Mouse (Mus musculus): ENCODE data around the gene Taok3. TPM values are rescaled to one million over a fixed set of nuclear protein-coding genes. Genes with fewer than 3 reads are reported as not detected.

Gene Taok3
- polyA plus RNA-seq, 1 experiment from 2014 or later, result 8.0 TPM

DNA sequence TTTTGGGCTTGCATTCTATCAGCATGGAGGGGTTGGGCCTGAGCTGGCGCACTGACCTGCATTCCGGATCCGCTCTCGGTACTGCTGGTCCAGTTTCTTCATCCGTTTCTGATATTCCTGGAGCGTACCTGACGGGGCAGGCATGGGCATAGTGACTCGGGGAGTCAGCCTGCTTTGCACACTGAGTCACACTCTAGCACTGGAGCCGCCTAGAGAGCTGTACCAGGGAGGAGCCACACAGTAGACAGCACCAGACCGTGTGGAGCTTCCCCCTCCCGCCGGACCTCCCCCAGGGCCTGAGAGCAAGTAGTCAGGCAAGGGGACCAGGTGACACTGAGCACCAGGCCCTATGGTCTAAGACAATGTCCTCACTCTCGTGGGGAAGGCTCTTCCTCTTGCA lies 11.6 kb upstream of the Taok3 start:
- Histone ChIP-seq H3K9ac (replicated peaks) (no peak overlapping the region), H3K27ac (no peak overlapping the region), H3K36me3 (peaks cover 99% of the 10 kb centered on the region), H3K4me3 (replicated peaks) (no peak overlapping the region), H3K4me2 (no peak overlapping the region), H3K4me1 (replicated peaks) (no peaks in the 10 kb centered on the region), H3K9me3 (no peaks in the 10 kb centered on the region), H3K27me3 (no peaks in the 10 kb centered on the region)
- ATAC-seq (ENCODE audit: insufficient number of reproducible peaks, insufficient read depth, low FRiP score, low TSS enrichment, low read depth), result no peak
- WGBS, result 93% methylated on average over 13 of the region's 13 CpGs

DNA sequence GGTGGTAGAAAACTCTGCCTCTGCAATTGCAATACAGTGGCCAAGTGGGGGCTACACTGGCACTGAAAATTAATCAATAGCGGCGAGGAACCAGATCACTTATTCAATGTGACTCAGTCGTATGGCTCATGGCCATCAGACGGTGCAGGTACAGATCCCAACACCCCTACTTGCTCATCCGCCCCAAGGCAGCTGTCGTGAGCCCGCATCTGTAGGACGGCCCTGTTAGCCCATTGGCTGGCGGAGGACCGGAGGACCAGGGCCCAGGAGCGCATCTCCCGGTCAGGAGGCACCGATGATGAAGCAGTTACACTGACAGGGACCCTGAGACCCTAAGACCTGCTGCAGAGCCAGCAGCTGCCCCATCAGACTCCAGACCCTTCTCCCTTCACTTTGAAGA lies 11.2 kb upstream of the Taok3 start:
- Histone ChIP-seq H3K9ac (replicated peaks) (no peak overlapping the region), H3K4me2 (no peak overlapping the region), H3K4me1 (replicated peaks) (no peaks in the 10 kb centered on the region), H3K36me3 (peaks cover 99% of the 10 kb centered on the region), H3K9me3 (0 out of 2 replicates have a peak, but pooled peaks cover 2% of the 10 kb centered on the region), H3K27ac (no peak overlapping the region), H3K27me3 (no peaks in the 10 kb centered on the region), H3K4me3 (replicated peaks) (no peak overlapping the region)
- ATAC-seq (ENCODE audit: insufficient number of reproducible peaks, insufficient read depth, low FRiP score, low TSS enrichment, low read depth), result no peak
- WGBS, result 95% methylated on average over 13 of the region's 13 CpGs

DNA sequence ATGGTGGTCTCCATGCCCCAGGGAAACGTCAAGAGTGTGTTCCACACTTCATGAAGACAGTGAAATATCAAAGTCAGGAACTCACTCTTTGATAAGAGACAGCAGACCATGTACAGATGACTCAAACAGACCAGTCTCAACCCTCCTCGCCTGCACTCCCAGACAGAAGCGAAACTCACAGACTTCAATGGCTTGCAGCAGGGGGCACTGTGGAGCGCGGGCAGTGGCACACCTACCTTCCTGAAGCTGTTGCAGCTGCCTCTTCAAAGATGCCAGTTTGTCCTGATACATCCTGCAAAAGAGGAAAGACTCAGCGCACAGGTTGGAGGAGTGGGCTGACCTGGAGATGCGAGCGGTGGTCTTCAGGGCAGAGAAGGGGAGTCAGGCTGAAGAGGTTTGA lies 10.4 kb upstream of the Taok3 start:
- peaks cover 93% of the 10 kb centered on the region for H3K36me3 ChIP-seq

GRCm38 (mm10) chr5:117111064-117111773 lies 8.7 kb upstream of the Taok3 start:
- Histone ChIP-seq H3K4me2 (no peak overlapping the region), H3K27ac (no peak overlapping the region), H3K9me3 (0 out of 2 replicates have a peak, but pooled peaks cover 2% of the 10 kb centered on the region), H3K27me3 (no peaks in the 10 kb centered on the region), H3K4me1 (replicated peaks) (peaks cover 7% of the 10 kb centered on the region), H3K9ac (replicated peaks) (no peak overlapping the region), H3K4me3 (replicated peaks) (no peak overlapping the region), H3K36me3 (peaks cover 76% of the 10 kb centered on the region)
- 91% methylated on average over 16 of the region's 16 CpGs for WGBS
- no peak for ATAC-seq (ENCODE audit: insufficient number of reproducible peaks, insufficient read depth, low FRiP score, low TSS enrichment, low read depth)

More for the DNA sequence above, 10.4 kb upstream of the Taok3 start:
- Histone ChIP-seq H3K27me3 (no peaks in the 10 kb centered on the region), H3K4me1 (replicated peaks) (peaks cover 7% of the 10 kb centered on the region), H3K4me3 (replicated peaks) (no peak overlapping the region), H3K9me3 (0 out of 2 replicates have a peak, but pooled peaks cover 2% of the 10 kb centered on the region), H3K27ac (no peak overlapping the region), H3K4me2 (no peak overlapping the region), H3K9ac (replicated peaks) (no peak overlapping the region)
- no peak for ATAC-seq (ENCODE audit: insufficient number of reproducible peaks, insufficient read depth, low FRiP score, low TSS enrichment, low read depth)
- WGBS, result 93% methylated on average over 8 of the region's 8 CpGs

DNA sequence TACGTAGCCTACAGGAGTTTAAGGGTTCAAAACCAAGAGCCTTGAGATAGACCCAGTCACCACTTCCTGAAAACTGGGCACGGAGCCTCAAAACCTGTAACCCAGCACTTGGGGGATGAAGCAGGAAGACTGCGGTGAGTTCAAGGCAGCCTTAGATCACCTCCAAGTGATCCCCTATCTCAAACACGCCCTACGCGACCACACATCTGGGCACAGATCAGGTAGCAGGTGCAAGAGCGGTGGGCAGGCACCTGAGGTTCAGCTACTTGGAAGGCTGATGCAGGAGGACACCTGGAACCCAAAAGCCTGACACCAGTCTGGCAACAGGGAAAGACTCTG lies 8.2 kb upstream of the Taok3 start:
- 95% methylated on average over 7 of the region's 7 CpGs for WGBS
- Histone ChIP-seq H3K4me1 (replicated peaks) (peaks cover 7% of the 10 kb centered on the region), H3K9me3 (0 out of 2 replicates have a peak, but pooled peaks cover 2% of the 10 kb centered on the region), H3K4me3 (replicated peaks) (no peak overlapping the region), H3K36me3 (peaks cover 71% of the 10 kb centered on the region), H3K27ac (no peak overlapping the region), H3K9ac (replicated peaks) (no peak overlapping the region), H3K27me3 (no peaks in the 10 kb centered on the region), H3K4me2 (no peak overlapping the region)
- no peak for ATAC-seq (ENCODE audit: insufficient number of reproducible peaks, insufficient read depth, low FRiP score, low TSS enrichment, low read depth)

DNA sequence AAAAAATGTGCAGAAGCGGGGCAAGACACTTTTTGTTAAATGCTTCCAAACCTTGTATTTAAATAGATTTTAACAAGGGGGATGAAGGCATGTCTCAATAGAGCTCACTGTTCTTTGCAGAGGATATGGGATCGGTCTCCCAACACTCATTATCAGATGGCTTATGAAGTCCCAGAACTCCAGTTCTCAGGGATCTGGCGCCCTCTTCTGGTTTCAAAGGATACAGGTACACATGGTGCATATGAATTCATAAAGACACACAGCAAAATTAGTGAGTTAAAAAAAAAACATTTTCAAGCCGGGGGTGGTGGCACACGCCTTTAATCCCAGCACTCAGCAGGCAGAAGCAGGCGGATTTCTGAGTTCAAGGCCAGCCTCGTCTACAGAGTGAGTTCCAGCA lies 6.6 kb upstream of the Taok3 start:
- ATAC-seq (ENCODE audit: insufficient number of reproducible peaks, insufficient read depth, low FRiP score, low TSS enrichment, low read depth), result no peak
- no peak overlapping the region for H3K27ac ChIP-seq
- H3K4me1 ChIP-seq (replicated peaks), result peaks cover 7% of the 10 kb centered on the region

GRCm38 (mm10) chr5:117114581-117115192 lies 5.2 kb upstream of the Taok3 start:
- 5% methylated on average over 16 of the region's 16 CpGs for WGBS
- Histone ChIP-seq H3K4me3 (replicated peaks) (peak overlapping the region; percentile 95), H3K27me3 (no peaks in the 10 kb centered on the region), H3K4me1 (replicated peaks) (peaks cover 11% of the 10 kb centered on the region), H3K9me3 (0 out of 2 replicates have a peak, but pooled peaks cover 2% of the 10 kb centered on the region), H3K9ac (replicated peaks) (peak overlapping the region; percentile 85), H3K27ac (peak overlapping the region; percentile 70; the same call in 1 of the 2 replicates), H3K4me2 (peak overlapping the region; percentile 94), H3K36me3 (peaks cover 42% of the 10 kb centered on the region)
- no peak for ATAC-seq (ENCODE audit: insufficient number of reproducible peaks, insufficient read depth, low FRiP score, low TSS enrichment, low read depth)

More for the DNA sequence above, 6.6 kb upstream of the Taok3 start:
- Histone ChIP-seq H3K36me3 (peaks cover 55% of the 10 kb centered on the region), H3K27me3 (no peaks in the 10 kb centered on the region), H3K4me3 (replicated peaks) (no peak overlapping the region), H3K9ac (replicated peaks) (no peak overlapping the region), H3K4me2 (no peak overlapping the region), H3K9me3 (0 out of 2 replicates have a peak, but pooled peaks cover 2% of the 10 kb centered on the region)
- 91% methylated on average over 7 of the region's 7 CpGs for WGBS

- peak overlapping the region; percentile 85 for H3K9ac ChIP-seq (replicated peaks)
- 0 out of 2 replicates have a peak, but pooled peaks cover 2% of the 10 kb centered on the region for H3K9me3 ChIP-seq
- peaks cover 36% of the 10 kb centered on the region for H3K36me3 ChIP-seq
- peak overlapping the region; percentile 70 for H3K27ac ChIP-seq
- under 1% methylated on average over 43 of the region's 43 CpGs for WGBS
- H3K4me1 ChIP-seq (replicated peaks), result peaks cover 11% of the 10 kb centered on the region
- peak overlapping the region; percentile 94 for H3K4me2 ChIP-seq
- no peak for ATAC-seq (ENCODE audit: insufficient number of reproducible peaks, insufficient read depth, low FRiP score, low TSS enrichment, low read depth)
- peak overlapping the region; percentile 95 for H3K4me3 ChIP-seq (replicated peaks)
- H3K27me3 ChIP-seq, result no peaks in the 10 kb centered on the region
Observed at GRCm38 (mm10) chr5:117115193-117115767, 4.6 kb upstream of the Taok3 start.

GRCm38 (mm10) chr5:117115836-117116366 lies 4.0 kb upstream of the Taok3 start, which contains the start of gene Suds3:
Gene Suds3 (minus strand): TSS chr5:117116113.
- Histone ChIP-seq H3K4me2 (peak within 1 kb of the TSS; percentile 94), H3K4me3 (replicated peaks) (peak within 1 kb of the TSS; percentile 95), H3K9ac (replicated peaks) (peak within 1 kb of the TSS; percentile 85), H3K36me3 (peaks cover 30% of the 10 kb centered on the region), H3K4me1 (replicated peaks) (peaks cover 16% of the 10 kb centered on the region), H3K27me3 (peaks cover 6% of the 10 kb centered on the region), H3K27ac (peak within 1 kb of the TSS; percentile 70), H3K9me3 (0 out of 2 replicates have a peak, but pooled peaks cover 2% of the 10 kb centered on the region)
- 1% methylated on average over 59 of the region's 59 CpGs for WGBS
- peak; percentile 50; the same call in 1 of the 2 replicates for ATAC-seq (ENCODE audit: insufficient number of reproducible peaks, insufficient read depth, low FRiP score, low TSS enrichment, low read depth)

DNA sequence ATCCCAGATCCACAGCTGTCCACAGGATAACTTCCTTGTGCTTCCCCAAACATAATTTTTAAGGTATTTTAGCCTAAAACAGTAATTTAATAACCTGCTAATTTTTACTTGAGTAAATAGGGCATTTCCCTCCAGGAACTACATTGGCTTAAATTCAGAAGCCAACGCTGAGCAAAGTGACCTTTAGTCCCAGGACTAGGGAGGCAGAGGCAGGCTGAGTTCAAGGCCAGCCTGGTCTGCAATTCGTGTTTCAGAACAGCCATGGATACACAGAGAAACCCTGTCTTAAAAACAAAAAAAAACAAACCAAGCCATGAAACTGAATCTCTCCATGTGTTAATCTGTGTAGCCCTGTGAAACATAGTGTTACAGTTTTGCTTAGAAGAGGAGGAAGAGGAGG lies 3.3 kb upstream of the Taok3 start:
- no peak for ATAC-seq (ENCODE audit: insufficient number of reproducible peaks, insufficient read depth, low FRiP score, low TSS enrichment, low read depth)
- Histone ChIP-seq H3K36me3 (peaks cover 22% of the 10 kb centered on the region), H3K27me3 (peaks cover 13% of the 10 kb centered on the region), H3K9me3 (0 out of 2 replicates have a peak, but pooled peaks cover 2% of the 10 kb centered on the region), H3K9ac (replicated peaks) (no peak overlapping the region), H3K4me2 (peak overlapping the region; percentile 94; the same call in 1 of the 2 replicates), H3K4me1 (replicated peaks) (peaks cover 22% of the 10 kb centered on the region), H3K4me3 (replicated peaks) (no peak overlapping the region), H3K27ac (no peak overlapping the region)
- 79% methylated on average over 2 of the region's 2 CpGs for WGBS

GRCm38 (mm10) chr5:117117241-117117640 lies 2.7 kb upstream of the Taok3 start:
- no peak overlapping the region for H3K27ac ChIP-seq
- no peak overlapping the region for H3K9ac ChIP-seq (replicated peaks)
- H3K4me3 ChIP-seq (replicated peaks), result no peak overlapping the region
- peaks cover 17% of the 10 kb centered on the region for H3K27me3 ChIP-seq
- H3K4me1 ChIP-seq (replicated peaks), result peaks cover 22% of the 10 kb centered on the region
- WGBS, result 84% methylated on average over 2 of the region's 2 CpGs
- H3K4me2 ChIP-seq, result no peak overlapping the region
- H3K9me3 ChIP-seq, result 0 out of 2 replicates have a peak, but pooled peaks cover 2% of the 10 kb centered on the region
- no peak for ATAC-seq (ENCODE audit: insufficient number of reproducible peaks, insufficient read depth, low FRiP score, low TSS enrichment, low read depth)
- peaks cover 17% of the 10 kb centered on the region for H3K36me3 ChIP-seq
